Mouse (Mus musculus): ENCODE measurements around the gene Agrp. TPM values are rescaled to one million over a fixed set of nuclear protein-coding genes. Genes with fewer than 3 reads are reported as not detected.

Agrp gene
- polyA plus RNA-seq, 1 experiment from 2014 or later, result 0.54 TPM

GRCm38 (mm10) chr8:105517346-105517745 is 119.8 kb downstream of the Agrp start:
- peaks cover 35% of the 10 kb centered on the region for H3K27me3 ChIP-seq (ENCODE audit: control insufficient read depth, insufficient read depth, low read length)
- H3K27ac ChIP-seq (replicated peaks in 1 of 2; ENCODE audit: control insufficient read depth in 1 of 2, insufficient read depth in 1 of 2, low read depth in 2 of 2, low read length in 2 of 2), result no peak overlapping the region
- H3K9me3 ChIP-seq (ENCODE audit: control insufficient read depth, low read length), result no peaks in the 10 kb centered on the region
- 34% methylated on average over 8 of the region's 8 CpGs for WGBS
- no peak overlapping the region for H3K4me3 ChIP-seq (ENCODE audit: control insufficient read depth in 1 of 2, insufficient read depth in 1 of 2, low read depth in 1 of 2, low read length in 2 of 2)
- peaks cover 6% of the 10 kb centered on the region; the same call in 1 of the 2 replicates for H3K36me3 ChIP-seq (ENCODE audit: control insufficient read depth, insufficient read depth, low read length)
- no peak overlapping the region for H3K9ac ChIP-seq (ENCODE audit: low read length)
- H3K4me1 ChIP-seq (ENCODE audit: control insufficient read depth in 2 of 2, insufficient read depth in 2 of 2, low read length in 2 of 2), result peaks cover 13 to 24% of the 10 kb centered on the region in 2 experiments; a peak in 3 of 4 replicates
- ATAC-seq (ENCODE audit: insufficient number of reproducible peaks, insufficient read depth, low FRiP score, low read depth), result no peak
- H3K4me2 ChIP-seq (ENCODE audit: low read length), result no peak overlapping the region

MicroRNA genes within 50 kb of the gene (microRNA counts, 519-probe panel; counts per million panel counts)
- 322 counts per million, percentile 70 among the panel's probes with 10 or more counts for microRNA mmu-miR-1966

Small RNA genes lying within 50 kb of the gene (microRNA-seq; reads per million reads assigned to microRNA genes)
- gene Mir1966, result not detected

Other genes starting within 250 kb of the Agrp start
- not detected in 2 replicates for gene Kctd19, start 223.9 kb downstream of the Agrp start, polyA plus RNA-seq (2014; fragmentation: Nextera tagmentation; extraction: Ambion mirVana)
- 0.12 and 0.38 TPM in 2 replicates for gene Lrrc36, start 223.8 kb downstream of the Agrp start, polyA plus RNA-seq (2014; fragmentation: Nextera tagmentation; extraction: Ambion mirVana)
- gene Tppp3, start 165.9 kb downstream of the Agrp start, polyA plus RNA-seq (2014; fragmentation: Nextera tagmentation; extraction: Ambion mirVana), result 11.6 and 15.3 TPM in 2 replicates
- 21.8 and 24.5 TPM in 2 replicates for gene Zdhhc1, start 140.5 kb downstream of the Agrp start, polyA plus RNA-seq (2014; fragmentation: Nextera tagmentation; extraction: Ambion mirVana)
- gene Hsd11b2, start 118.6 kb downstream of the Agrp start, polyA plus RNA-seq (2014; fragmentation: Nextera tagmentation; extraction: Ambion mirVana), result 0.46 and 0.59 TPM in 2 replicates
- 59.1 and 64.5 TPM in 2 replicates for gene Atp6v0d1, start 71.3 kb downstream of the Agrp start, polyA plus RNA-seq (2014; fragmentation: Nextera tagmentation; extraction: Ambion mirVana)
- 25.7 and 25.8 TPM in 2 replicates for gene Ripor1, start 32.1 kb downstream of the Agrp start, polyA plus RNA-seq (2014; fragmentation: Nextera tagmentation; extraction: Ambion mirVana)
- 54.7 and 62.5 TPM in 2 replicates for gene Ctcf, start 825 bp downstream of the Agrp start, polyA plus RNA-seq (2014; fragmentation: Nextera tagmentation; extraction: Ambion mirVana)
- gene Carmil2, start 48.9 kb upstream of the Agrp start, polyA plus RNA-seq (2014; fragmentation: Nextera tagmentation; extraction: Ambion mirVana), result 0.36 and 0.41 TPM in 2 replicates
- gene Acd, start 63.7 kb upstream of the Agrp start, polyA plus RNA-seq (2014; fragmentation: Nextera tagmentation; extraction: Ambion mirVana), result 39.7 and 41.7 TPM in 2 replicates
- 12.9 and 17.3 TPM in 2 replicates for gene Pard6a, start 63.8 kb upstream of the Agrp start, polyA plus RNA-seq (2014; fragmentation: Nextera tagmentation; extraction: Ambion mirVana)
- gene 4933405L10Rik, start 70.3 kb upstream of the Agrp start, polyA plus RNA-seq (2014; fragmentation: Nextera tagmentation; extraction: Ambion mirVana), result not detected in 2 replicates
- gene Enkd1, start 70.8 kb upstream of the Agrp start, polyA plus RNA-seq (2014; fragmentation: Nextera tagmentation; extraction: Ambion mirVana), result 9.3 and 10.1 TPM in 2 replicates
- gene Gfod2, start 121.3 kb upstream of the Agrp start, polyA plus RNA-seq (2014; fragmentation: Nextera tagmentation; extraction: Ambion mirVana), result 6.8 and 8.9 TPM in 2 replicates
- 10.6 and 11.5 TPM in 2 replicates for gene Ranbp10, start 190.0 kb upstream of the Agrp start, polyA plus RNA-seq (2014; fragmentation: Nextera tagmentation; extraction: Ambion mirVana)
- not detected in 2 replicates for gene Tsnaxip1, start 190.3 kb upstream of the Agrp start, polyA plus RNA-seq (2014; fragmentation: Nextera tagmentation; extraction: Ambion mirVana)
- gene Cenpt, start 215.9 kb upstream of the Agrp start, polyA plus RNA-seq (2014; fragmentation: Nextera tagmentation; extraction: Ambion mirVana), result 34.7 and 37.2 TPM in 2 replicates
- gene Thap11, start 217.7 kb upstream of the Agrp start, polyA plus RNA-seq (2014; fragmentation: Nextera tagmentation; extraction: Ambion mirVana), result 41.9 and 42.5 TPM in 2 replicates
- 190 and 205 TPM in 2 replicates for gene Nutf2, start 223.2 kb upstream of the Agrp start, polyA plus RNA-seq (2014; fragmentation: Nextera tagmentation; extraction: Ambion mirVana)
- 24.0 and 27.7 TPM in 2 replicates for gene Edc4, start 243.5 kb upstream of the Agrp start, polyA plus RNA-seq (2014; fragmentation: Nextera tagmentation; extraction: Ambion mirVana)

Measured in heart, embryonic 14.5 days (tissue).